Mouse (Mus musculus): ENCODE measurements around the gene Fubp1. TPM values are rescaled to one million over a fixed set of nuclear protein-coding genes. Genes with fewer than 3 reads are reported as not detected.

Gene Fubp1
- total RNA-seq, 2 experiments from 2014 or later, result 68.1 to 80.6 TPM

DNA sequence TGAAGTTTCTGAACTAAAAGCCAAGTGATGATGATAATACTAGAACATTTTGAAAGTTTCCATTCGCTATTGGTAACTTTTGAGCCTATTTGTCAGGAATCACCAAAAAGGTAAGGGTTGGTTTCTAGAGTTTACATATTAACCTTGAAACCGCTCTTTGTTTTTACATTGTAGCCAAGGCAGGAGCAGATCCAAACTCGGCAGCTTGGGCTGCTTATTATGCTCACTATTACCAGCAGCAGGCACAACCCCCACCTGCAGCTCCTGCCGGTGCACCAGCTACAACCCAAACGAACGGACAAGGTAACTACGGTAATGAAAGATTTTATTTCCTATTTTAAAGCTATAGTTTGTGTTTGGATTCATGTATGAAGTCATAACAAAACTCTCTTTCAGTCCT, 15.7 kb downstream of the Fubp1 start:
- no peak for DNase-seq
- intact Hi-C loops (cut with DNase I), result no loop called here

DNA sequence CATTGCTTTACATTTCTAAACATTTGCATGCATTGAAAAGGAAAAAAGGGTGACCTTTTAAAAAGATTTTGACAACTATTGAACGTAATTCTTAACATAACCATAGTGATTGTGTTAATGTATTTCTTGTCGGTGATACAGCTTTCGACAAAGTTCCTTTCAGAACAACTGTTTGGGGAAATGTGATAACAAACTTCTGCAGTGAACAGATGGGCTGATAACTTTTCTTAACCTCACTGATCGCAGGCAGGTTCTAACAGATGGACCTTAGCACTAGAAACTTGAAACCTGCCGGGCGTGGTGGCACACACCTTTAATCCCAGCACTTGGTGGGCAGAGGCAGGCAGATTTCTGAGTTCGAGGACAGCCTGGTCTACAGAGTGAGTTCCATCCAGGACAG, 18.6 kb downstream of the Fubp1 start:
- no peak for DNase-seq
- intact Hi-C loops (cut with DNase I), result no loop called here

DNA sequence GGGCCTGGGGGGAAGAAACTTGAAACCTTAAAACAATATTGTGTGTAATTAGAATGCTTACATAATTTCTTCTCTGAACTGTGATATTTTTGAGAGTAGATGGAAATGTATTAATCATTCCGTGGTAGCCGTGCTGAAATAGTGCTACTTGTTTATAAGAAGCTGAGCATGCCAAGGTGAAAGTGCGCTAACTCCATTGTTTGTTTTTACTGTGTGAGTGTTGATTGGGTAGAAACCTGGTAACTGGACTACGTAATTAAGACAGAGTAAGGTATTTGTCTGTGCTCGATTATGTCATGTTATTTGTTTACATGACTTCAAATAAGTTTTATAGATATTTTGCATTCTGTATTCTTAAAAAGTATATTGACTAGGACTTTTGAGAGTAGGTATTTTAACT, 19.0 kb downstream of the Fubp1 start:
- intact Hi-C loops (cut with DNase I), result no loop called here
- DNase-seq, result no peak

DNA sequence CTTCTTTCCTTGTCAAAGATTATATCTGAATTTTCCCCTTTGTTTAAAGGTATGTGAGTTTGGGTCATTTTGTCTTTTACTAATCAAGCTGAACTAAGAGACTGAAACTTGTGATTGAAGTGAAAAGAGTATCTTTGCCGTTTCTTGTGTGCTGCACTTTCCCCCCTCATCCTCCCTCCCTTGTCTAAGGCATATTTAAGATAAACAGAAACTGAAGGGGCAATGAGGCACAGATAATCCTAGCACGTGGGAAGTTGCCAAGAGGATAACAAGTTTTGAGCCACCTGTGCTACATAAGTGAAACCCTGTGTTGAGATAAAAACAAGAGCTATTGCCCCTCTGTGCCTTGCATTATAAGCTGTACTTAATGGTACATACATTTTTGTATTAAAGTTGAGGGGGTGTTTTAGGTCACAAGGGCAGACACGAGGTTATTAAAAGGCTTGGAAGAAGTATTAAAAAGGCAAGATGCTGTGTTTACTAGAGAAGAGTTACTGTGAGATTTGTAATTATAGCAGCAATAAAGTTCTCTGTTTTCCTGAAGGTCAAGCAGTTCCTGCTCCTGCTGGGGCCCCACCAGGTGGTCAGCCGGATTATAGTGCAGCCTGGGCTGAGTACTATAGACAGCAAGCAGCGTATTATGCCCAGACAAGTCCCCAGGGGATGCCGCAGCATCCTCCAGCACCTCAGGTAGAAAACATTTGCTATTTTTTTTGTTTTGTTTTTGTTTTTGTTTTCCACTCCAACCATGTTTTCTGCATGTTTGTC, 21.3 kb downstream of the Fubp1 start:
- intact Hi-C loops (cut with DNase I), result loop anchor here (2.0 to 5.0 kb wide), 2 partner anchors 13 to 119 kb away; no protein-coding TSS in a partner anchor

DNA sequence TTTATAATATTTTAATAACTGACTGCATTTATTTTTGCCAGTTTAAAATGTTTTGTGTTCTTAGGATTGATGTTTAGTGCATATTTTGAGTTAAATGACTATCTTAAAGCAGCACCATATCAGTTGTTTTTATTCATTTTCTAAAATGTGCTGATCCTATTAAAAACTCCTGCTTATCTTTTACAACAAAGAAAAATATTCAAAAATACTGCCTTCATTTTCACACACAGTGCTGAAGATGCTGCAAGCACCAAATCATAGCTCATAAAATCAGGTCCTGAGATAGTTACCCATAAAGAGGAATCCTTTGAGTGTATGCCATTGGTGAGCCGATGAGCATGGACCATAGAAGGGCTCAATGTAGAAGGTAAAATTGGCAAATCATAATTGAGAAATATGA, 25.0 kb downstream of the Fubp1 start:
- DNase-seq, result no peak
- intact Hi-C loops (cut with DNase I), result no loop called here

More for the DNA sequence above, 21.3 kb downstream of the Fubp1 start:
- no peak for DNase-seq

DNA sequence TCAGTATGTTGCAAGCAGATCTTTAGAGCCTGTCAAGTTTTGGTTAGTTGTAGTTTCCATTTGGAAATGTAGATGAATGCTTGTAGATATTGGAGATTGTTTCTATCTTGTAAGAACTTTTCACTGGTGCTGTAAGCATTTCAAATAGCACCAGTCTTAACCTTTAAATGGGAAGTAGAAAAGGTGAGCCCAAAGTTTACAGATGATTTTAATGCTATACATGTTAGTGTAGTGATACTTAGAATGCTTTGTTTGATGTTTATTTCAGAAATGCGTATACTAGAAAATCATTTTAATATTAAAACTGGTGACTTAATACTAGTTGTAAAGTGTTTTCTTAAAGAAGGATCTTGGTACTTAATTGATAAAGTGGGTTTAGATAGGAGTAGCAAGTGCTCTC, 25.6 kb downstream of the Fubp1 start:
- no peak for DNase-seq
- intact Hi-C loops (cut with DNase I), result no loop called here

DNA sequence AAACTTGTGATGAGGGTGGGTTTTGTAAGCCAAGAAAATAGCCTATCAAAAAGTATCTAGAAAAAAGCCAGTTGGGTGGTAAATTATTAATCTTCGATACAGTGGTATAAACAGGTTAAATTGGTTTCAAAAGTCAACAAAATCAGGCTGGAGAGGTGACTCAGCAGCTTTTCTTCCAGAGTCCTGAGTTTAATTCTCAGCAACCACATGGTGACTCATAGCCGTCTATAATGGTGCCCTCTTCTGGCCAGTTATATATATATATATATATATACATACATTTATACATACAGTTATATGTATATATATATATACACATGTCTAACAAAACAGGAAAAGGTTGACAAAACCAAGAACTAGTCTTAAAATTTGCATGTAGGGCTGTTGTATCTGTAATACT, 28.6 kb downstream of the Fubp1 start:
- intact Hi-C loops (cut with DNase I), result no loop called here
- no peak for DNase-seq

DNA sequence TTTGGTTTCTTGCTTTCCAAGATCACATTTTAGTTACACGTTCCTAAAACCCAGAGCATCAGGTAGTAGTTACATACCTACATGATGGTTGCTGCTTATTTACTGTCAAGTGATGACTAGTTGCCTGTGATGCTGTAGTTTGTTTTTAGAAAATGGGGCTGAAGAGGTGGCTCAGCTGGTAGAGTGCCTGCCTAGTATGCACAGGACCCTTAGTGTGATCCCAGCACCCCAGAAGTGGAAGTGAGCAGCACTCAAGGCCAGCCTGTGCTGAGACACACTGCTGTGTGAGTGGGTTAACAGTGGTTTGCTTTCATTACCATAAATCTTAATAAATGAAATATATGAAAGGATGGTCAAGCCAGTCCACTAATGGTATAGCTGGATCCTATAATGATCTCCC, 29.4 kb downstream of the Fubp1 start:
- intact Hi-C loops (cut with DNase I), result no loop called here
- no peak for DNase-seq

DNA sequence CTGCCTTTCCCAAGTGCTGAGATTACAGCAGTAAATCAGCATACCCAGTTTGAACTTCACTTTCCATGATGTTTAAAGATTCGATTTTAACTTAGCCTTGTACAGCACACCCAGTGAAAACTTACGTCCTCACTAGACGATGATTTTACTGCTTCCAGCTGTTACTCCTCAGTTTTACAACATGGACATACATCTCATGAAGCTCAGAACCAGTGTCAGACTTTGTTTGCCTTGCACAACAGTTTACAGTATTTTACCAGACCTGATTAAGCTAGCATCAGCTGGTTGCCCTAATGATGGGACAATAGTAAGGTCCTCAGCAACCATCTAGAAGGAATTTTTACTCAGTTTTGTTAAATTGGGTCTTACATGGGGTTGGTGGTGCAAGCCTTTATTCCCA, 30.9 kb downstream of the Fubp1 start:
- no peak for DNase-seq
- intact Hi-C loops (cut with DNase I), result no loop called here

DNA sequence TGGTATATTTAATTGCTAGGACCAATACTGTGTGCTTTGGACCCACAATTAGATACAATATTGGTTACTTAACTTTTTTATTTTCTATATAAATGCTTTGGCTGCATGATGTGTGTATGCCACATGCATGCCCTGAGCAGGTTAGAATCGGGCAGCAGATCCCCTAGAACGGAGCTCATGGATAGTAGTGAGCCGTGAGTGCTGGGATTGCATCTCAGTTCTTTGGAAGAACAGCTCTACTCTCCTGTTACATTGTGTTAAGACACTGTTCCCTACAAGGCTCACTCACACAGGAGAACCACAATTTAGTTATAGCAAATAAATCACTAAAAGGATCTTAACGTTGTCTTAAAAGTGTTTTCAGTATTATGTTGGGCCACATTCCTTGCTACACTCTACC, 33.1 kb downstream of the Fubp1 start:
- intact Hi-C loops (cut with DNase I), result no loop called here
- no peak for DNase-seq

DNA sequence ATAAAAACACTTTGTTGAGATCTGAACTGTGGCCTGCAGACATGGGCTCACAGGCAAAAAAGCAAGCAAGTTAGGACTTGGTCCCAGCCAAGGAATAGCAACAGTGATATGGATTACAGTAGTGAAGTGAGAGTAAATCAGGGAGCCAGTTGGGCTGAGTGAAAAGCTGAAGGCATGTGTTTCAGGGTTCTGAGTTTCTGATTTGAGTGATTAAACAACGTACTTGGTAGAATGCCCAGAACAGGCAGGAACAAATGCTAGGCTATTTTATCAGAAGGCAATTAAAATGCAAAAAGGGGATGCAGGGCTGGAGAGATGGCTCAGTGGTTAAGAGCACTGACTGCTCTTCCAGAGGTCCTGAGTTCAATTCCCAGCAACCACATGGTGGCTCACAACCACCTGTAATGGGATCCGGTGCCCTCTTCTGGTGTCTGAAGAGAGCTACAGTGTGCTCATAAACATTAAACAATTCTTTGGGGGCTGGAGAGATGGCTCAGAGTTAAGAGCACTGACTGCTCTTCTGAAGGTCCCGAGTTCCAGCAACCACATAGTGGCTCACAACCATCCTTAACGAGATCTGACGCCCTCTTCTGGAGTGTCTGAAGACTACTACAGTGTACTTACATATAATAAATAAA, 35.2 kb downstream of the Fubp1 start:
- no peak for DNase-seq
- intact Hi-C loops (cut with DNase I), result no loop called here

DNA sequence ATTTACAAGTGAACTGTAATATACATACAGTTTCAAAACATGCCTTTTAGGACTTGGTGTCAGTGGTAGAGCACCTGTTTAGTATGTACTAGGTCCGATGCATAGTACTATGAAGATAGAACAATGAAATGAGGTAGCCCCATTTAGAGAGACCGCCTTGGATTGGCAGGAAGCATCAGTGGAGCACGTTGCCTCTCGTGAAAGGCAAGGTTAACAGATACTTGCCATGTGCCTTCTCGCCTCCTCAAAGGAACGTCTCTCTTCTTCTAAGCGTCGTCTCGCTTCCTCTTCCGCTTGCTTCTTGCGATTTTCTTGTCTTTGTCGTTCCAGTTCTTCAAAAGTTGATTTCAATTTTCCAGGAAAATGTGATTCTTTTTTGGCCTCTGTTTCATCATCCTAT, 37.5 kb downstream of the Fubp1 start:
- intact Hi-C loops (cut with DNase I), result no loop called here
- no peak for DNase-seq

DNA sequence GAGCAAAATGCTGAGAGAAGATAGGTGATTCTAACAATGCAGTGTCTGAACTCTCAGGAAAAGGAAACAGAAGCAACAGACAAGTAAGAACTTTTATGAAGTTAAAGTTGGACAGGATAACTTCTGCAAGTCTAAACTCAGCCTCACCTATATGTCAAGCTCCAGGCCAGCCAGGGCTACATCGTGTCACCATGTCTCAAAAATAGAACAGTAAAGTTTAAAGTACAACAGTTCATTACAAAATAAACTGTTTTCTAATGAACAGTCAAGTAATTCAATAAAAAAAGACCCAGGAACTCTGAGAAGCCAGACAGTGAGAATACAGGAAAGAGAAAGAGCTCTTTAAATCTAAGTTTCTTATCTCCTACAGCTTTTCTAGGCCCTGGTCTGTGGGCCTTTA, 40.3 kb downstream of the Fubp1 start:
- no peak for DNase-seq
- intact Hi-C loops (cut with DNase I), result no loop called here

DNA sequence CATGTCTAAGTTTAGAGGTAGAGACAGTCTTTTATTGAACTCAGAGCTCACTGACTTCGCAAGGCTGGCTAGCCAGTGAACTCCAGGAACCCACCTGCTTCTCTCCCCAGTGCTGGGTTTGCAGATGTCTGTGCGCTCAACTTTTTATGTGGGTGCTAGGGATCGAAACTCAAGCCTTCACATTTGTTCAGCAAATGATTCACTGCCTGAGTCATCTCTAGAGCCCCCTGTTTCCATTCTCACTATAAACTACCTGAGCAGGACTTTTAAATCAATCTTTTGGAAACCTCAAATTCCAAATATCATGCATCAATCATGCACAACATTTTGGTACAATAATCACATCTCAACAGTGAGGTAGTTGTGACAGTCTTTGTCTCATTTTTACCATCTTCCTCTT, 47.3 kb downstream of the Fubp1 start:
- intact Hi-C loops (cut with DNase I), result loop anchor here (5.0 kb wide), 1 partner anchor 490 kb away; no protein-coding TSS in a partner anchor
- no peak for DNase-seq

DNA sequence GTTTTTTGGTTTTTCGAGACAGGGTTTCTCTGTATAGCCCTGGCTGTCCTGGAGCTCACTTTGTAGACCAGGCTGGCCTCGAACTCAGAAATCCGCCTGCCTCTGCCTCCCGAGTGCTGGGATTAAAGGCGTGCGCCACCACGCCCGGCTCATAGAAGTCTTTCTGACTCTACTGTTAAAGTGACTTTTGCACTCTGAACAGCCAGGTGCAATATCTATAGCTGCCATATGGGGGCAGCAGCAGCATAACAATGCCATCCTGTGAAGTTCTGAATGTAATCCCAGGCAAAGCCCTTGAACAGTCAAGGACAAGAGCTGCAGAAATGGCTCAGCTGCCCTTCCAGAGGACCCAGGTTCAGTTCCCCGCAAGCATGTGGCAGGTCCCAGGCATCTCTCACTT, 49.2 kb downstream of the Fubp1 start:
- intact Hi-C loops (cut with DNase I), result loop anchor here (5.0 kb wide), 1 partner anchor 488 kb away; no protein-coding TSS in a partner anchor
- DNase-seq, result peak; percentile 83 to 87

DNA sequence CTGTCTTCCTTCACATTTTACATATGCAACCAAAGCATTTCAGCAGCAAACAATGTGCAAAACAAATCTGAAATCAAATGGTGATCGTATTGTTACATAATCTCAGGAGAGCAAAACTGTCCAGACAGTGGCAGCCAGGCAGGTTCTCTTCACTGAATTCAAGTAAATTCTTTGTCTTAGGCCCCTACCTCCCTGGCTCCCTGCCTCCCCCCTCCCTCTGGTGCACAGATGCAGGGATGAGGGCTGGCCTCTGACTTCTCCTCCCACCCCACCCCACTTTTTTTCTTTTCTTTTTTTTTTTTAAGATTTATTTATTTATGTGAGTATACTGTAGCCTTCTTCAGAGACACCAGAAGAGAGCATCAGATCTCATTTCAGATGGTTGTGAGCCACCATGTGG, 50.1 kb downstream of the Fubp1 start:
- no peak for DNase-seq
- intact Hi-C loops (cut with DNase I), result loop anchor here (2.0 kb wide), 1 partner anchor 48 kb away; no protein-coding TSS in a partner anchor

DNA sequence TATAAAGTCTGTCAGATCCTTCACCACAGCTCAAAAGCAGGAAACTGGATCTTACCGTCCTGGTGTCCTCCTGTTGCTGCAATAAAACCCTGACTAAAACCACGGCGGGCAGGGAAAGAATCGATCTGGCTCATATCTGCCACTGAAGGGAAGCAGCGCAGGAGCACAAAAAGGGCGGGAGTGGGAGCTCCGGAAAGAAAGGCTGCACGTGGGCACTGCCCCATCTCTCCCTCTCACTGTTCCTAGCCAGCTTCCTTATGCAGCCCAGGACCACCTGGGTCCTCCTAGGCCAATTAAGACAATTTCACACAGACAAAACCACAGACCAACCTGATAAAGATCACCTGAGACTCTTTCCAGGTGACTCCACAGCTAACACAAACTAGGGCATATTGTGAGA, 51.2 kb downstream of the Fubp1 start:
- no peak for DNase-seq
- intact Hi-C loops (cut with DNase I), result loop anchor here (2.0 kb wide), 1 partner anchor 47 kb away; no protein-coding TSS in a partner anchor

DNA sequence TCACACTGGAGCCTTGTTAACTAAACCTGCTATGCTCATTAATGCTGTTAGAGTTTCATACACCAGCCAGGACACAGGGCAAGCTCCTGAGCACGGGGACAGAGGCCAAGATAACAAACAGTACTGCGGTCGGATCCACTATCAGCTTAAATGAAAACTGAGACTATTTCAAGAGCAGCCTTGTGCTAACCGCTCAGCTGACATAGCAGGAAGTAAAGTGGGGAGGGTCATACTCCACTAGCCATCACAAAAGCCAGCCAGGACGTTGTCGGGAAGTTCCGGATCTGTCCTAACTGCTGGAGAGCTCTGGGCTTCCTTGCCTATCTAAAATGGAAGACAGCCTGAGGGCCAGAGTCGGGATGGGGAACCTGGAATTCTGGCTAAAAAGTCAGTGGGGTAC, 51.7 kb downstream of the Fubp1 start:
- peak; percentile 48 to 52 for DNase-seq
- intact Hi-C loops (cut with DNase I), result loop anchor here (2.0 kb wide), 1 partner anchor 47 kb away; no protein-coding TSS in a partner anchor

DNA sequence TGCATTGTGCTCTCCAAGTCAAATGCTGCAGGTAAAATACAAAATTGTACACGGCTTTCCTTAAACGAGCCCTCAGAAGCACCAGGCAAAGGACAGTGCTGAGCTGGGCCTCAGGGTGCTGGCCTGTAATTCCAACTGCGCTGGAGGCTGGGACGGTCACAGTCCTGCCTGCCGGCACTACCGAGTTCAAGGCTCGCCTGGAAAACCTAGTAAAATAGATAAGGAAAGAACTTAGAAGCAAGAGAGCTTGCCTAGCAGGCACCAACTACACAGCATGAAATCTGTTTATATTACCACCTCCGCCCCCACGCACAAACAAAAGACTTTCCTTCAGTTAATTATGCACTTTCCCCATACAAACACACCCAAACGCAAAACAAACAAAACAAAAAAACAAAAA, 54.2 kb downstream of the Fubp1 start:
- no peak for DNase-seq
- intact Hi-C loops (cut with DNase I), result no loop called here

DNA sequence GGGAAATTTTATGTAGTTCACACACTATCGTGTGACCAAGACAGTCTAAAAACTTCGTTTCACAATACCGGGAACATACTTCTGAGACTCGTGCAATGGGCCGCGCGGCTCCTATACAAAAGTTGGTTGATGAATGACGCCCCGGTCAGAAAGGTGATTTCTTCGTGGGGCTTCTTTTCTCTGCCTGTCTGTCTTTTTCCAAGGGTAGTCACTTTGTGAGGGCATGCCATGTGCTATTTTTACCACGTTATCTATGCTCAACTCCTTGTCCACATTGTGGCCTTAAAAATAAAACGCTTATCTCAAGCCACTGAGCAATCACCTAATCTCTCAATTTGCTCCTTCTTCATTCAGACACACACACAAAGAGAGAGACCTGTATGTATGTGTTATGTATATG, 54.6 kb downstream of the Fubp1 start:
- DNase-seq, result no peak

DNA sequence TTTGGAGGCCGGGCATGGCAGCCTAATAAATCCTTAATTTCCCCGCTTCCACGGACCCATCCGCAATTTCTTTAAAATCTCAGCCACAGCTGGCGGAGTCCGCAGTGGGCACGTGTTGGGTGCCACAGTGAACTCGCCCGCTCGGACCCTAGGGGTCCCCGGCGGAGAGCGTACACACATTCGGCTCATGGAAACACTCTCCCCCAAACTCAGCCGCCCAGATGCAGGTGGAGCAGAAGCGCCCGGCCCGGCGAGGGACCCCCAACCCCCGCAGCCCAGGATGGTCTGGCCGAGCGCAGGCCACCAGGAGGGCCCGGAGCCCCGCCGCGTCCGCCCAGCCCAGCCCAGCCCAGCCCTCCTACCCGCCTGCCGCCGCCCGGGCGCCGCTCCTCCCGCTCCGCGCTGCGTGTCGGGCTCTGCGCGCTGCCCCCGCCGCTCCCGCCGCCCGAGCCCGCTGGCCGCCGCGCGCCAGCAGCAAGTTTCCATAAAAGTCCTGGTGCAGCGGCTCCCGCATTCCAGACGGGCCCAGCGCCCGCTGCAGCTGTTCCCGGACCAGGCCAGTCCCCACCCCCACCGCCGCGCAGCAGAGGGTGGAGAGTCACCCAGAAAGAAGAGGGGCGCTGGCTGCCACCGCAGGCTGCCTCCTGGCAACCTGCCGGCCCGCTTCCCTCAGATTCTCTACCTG, 55.3 kb downstream of the Fubp1 start:
- peak; percentile 86 to 88 for DNase-seq
- intact Hi-C loops (cut with DNase I), result no loop called here

More for the DNA sequence above, 54.6 kb downstream of the Fubp1 start:
- intact Hi-C loops (cut with DNase I), result no loop called here
